Mouse (Mus musculus): ENCODE measurements around the gene Nol7.

DNA sequence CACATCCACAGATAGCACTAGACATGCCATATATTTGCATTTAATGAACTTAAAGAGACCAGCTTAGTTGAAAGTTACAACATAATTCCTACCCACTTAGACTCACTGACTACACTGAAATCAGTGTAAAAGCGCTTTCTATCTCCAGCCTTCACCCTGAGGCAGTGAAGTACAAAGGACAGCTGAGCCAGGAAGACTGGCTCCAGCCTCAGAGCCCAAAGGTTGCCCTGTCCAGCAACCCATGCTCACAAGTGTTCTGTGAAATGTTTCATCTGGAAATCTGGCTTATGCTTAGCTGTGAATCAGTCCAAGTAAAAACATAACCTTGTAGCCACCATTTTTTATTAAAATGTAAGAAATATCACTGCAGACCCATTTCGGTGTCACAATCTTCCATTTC, 15.4 kb downstream of the Nol7 start:
- TF ChIP-seq MAFK (IDR thresholded peaks at IDR 0.05; ENCODE audit: insufficient read depth, low read depth, low read length) = no peak
- TF ChIP-seq ZC3H11A (IDR thresholded peaks at IDR 0.05; ENCODE audit: borderline replicate concordance, low read depth, low read length) = no peak
